Mouse (Mus musculus): ENCODE data around the gene Bbs4. TPM values are rescaled to one million over a fixed set of nuclear protein-coding genes. Genes with fewer than 3 reads are reported as not detected.

Bbs4 gene
- total and polyA plus RNA-seq, 3 experiments, result 4.0 to 5.6 TPM; not detected in 1

GRCm38 (mm10) chr9:59290957-59291687 lies 62.2 kb downstream of the Bbs4 start, which contains the start of gene Adpgk:
TSS of gene Adpgk (plus strand) at chr9:59291558.
- H3K27me3 ChIP-seq (ENCODE audit: control insufficient read depth in 1 of 2, insufficient read depth in 2 of 2, low read length in 2 of 2), result no peaks in the 10 kb centered on the region
- no peaks in the 10 kb centered on the region for H3K9me3 ChIP-seq (replicated peaks; ENCODE audit: insufficient read depth, low read length)
- peak; percentile 99 for DNase-seq (ENCODE audit: low read depth, low spot score)
- H3K9ac ChIP-seq (ENCODE audit: control insufficient read depth, low read depth, low read length, poor library complexity, severe bottlenecking), result peak within 1 kb of the TSS; percentile 87
- peaks cover 16% of the 10 kb centered on the region for H3K79me2 ChIP-seq (ENCODE audit: control insufficient read depth, insufficient read depth, low read length, poor library complexity)
- peaks cover 0 to 65% of the 10 kb centered on the region in 2 experiments; a peak in 2 of 4 replicates for H3K36me3 ChIP-seq (ENCODE audit: control insufficient read depth in 1 of 2, insufficient read depth in 2 of 2, low read length in 2 of 2)
- H3K4me3 ChIP-seq (ENCODE audit: control insufficient read depth in 1 of 2, insufficient read depth in 1 of 2, low read depth in 2 of 2, low read length in 2 of 2), result peak within 1 kb of the TSS; percentile 63 to 89
- peaks cover 29 to 57% of the 10 kb centered on the region in 2 experiments for H3K4me1 ChIP-seq (ENCODE audit: control insufficient read depth in 1 of 2, insufficient read depth in 2 of 2, low read length in 2 of 2)
- H3K27ac ChIP-seq (ENCODE audit: control insufficient read depth, low read depth, low read length), result peak within 1 kb of the TSS; percentile 73
- TF ChIP-seq CTCF (IDR thresholded peaks at IDR 0.05 in 2 of 3, conservative IDR thresholded peaks at IDR 0.05 in 1 of 3; ENCODE audit: control insufficient read depth in 1 of 3, insufficient read depth in 1 of 3, low read depth in 2 of 3, low read length in 3 of 3, poor library complexity in 1 of 3, severe bottlenecking in 1 of 3) (peak in 2 of 3 experiments; percentile 31 to 42; a peak in 4 of 6 replicates), KAT2A (conservative IDR thresholded peaks at IDR 0.05; ENCODE audit: low read depth, low read length) (peak; percentile 30; the same call in 1 of the 2 replicates), RCOR1 (IDR thresholded peaks at IDR 0.05; ENCODE audit: low read depth, low read length) (peak; percentile 37; the same call in 1 of the 2 replicates), NELFE (IDR thresholded peaks at IDR 0.05; ENCODE audit: low read depth, low read length) (peak; percentile 99), GABPA (IDR thresholded peaks at IDR 0.05; ENCODE audit: low read depth, low read length) (no peak), ELF1 (IDR thresholded peaks at IDR 0.05; ENCODE audit: low read depth, low read length) (peak; percentile 82), SMC3 (IDR thresholded peaks at IDR 0.05; ENCODE audit: low read depth, low read length) (no peak), MAX (IDR thresholded peaks at IDR 0.05; ENCODE audit: low read length) (peak; percentile 83), NRF1 (IDR thresholded peaks at IDR 0.05; ENCODE audit: insufficient read depth, low read depth, low read length, poor library complexity, severe bottlenecking) (no peak), ZKSCAN1 (IDR thresholded peaks at IDR 0.05; ENCODE audit: low read depth, low read length) (no peak), EP300 (IDR thresholded peaks at IDR 0.05; ENCODE audit: low read depth in 1 of 2, low read length in 2 of 2) (peak; percentile 34 to 57; a peak in 3 of 4 replicates), ZC3H11A (IDR thresholded peaks at IDR 0.05; ENCODE audit: low read depth, low read length) (no peak), POLR2AphosphoS5 (IDR thresholded peaks at IDR 0.05; ENCODE audit: borderline replicate concordance, low read depth, low read length) (peak; percentile 82), CHD1 (IDR thresholded peaks at IDR 0.05; ENCODE audit: low read depth, low read length) (no peak), MYB (IDR thresholded peaks at IDR 0.05; ENCODE audit: low read depth, low read length) (peak; percentile 42; the same call in 1 of the 2 replicates), MEF2A (IDR thresholded peaks at IDR 0.05; ENCODE audit: extremely low read depth, insufficient replicate concordance, low read depth, low read length, poor library complexity, severe bottlenecking) (no peak; the same call in 1 of the 2 replicates), CHD2 (IDR thresholded peaks at IDR 0.05; ENCODE audit: low read length) (peak; percentile 74), UBTF (IDR thresholded peaks at IDR 0.05; ENCODE audit: borderline replicate concordance, insufficient read depth, low read depth, low read length) (0 out of 2 replicates have a peak, but pooled peaks have one; percentile 56), GATA1 (IDR thresholded peaks at IDR 0.05; ENCODE audit: low read depth, low read length) (peak; percentile 89), HCFC1 (IDR thresholded peaks at IDR 0.05; ENCODE audit: low read depth, low read length) (peak; percentile 89), USF1 (IDR thresholded peaks at IDR 0.05; ENCODE audit: low read depth, low read length) (peak; percentile 45; the same call in 1 of the 2 replicates), TAL1 (IDR thresholded peaks at IDR 0.05; ENCODE audit: low read length) (no peak), SIN3A (IDR thresholded peaks at IDR 0.05; ENCODE audit: low read length) (peak; percentile 96), USF2 (IDR thresholded peaks at IDR 0.05; ENCODE audit: borderline replicate concordance in 1 of 2, insufficient read depth in 1 of 2, low read depth in 1 of 2, low read length in 2 of 2) (no peak), E2F4 (IDR thresholded peaks at IDR 0.05; ENCODE audit: borderline replicate concordance, low read depth, low read length) (peak; percentile 42; the same call in 1 of the 2 replicates), POLR2A (IDR thresholded peaks at IDR 0.05; ENCODE audit: control insufficient read depth in 1 of 2, insufficient read depth in 1 of 2, low read depth in 1 of 2, low read length in 2 of 2, poor library complexity in 1 of 2) (peak; percentile 97 to 99), MYC (IDR thresholded peaks at IDR 0.05; ENCODE audit: low read depth, low read length) (peak; percentile 50), BHLHE40 (IDR thresholded peaks at IDR 0.05; ENCODE audit: borderline replicate concordance, low read depth, low read length) (no peak), RAD21 (IDR thresholded peaks at IDR 0.05; ENCODE audit: low read depth, low read length) (no peak; the same call in 1 of the 2 replicates), TCF12 (IDR thresholded peaks at IDR 0.05; ENCODE audit: low read depth, low read length) (0 out of 2 replicates have a peak, but pooled peaks have one; percentile 48), JUND (IDR thresholded peaks at IDR 0.05; ENCODE audit: low read depth, low read length) (no peak), MAFK (IDR thresholded peaks at IDR 0.05; ENCODE audit: borderline replicate concordance, low read depth, low read length) (no peak), MXI1 (IDR thresholded peaks at IDR 0.05; ENCODE audit: low read depth, low read length) (peak; percentile 96), MAZ (IDR thresholded peaks at IDR 0.05; ENCODE audit: low read depth, low read length) (no peak; the same call in 1 of the 2 replicates), POLR2AphosphoS2 (IDR thresholded peaks at IDR 0.05; ENCODE audit: low read length) (peak; percentile 95)
